Mouse (Mus musculus): ENCODE measurements around the gene Hsd17b10. TPM values are rescaled to one million over a fixed set of nuclear protein-coding genes. Genes with fewer than 3 reads are reported as not detected.

Hsd17b10 gene
- polyA plus RNA-seq (2021; fragmentation: Nextera tagmentation): 139 and 154 TPM in 2 replicates
- long read RNA-seq, experiment 1, transcript Hsd17b10-201 (6 exons, 962 nt): major isoform, 86 of 97 reads
- long read RNA-seq, experiment 1, transcript Hsd17b10-204 (5 exons, 1,001 nt): minor isoform, 5 of 97 reads
- long read RNA-seq, experiment 1, partial matches to known transcripts: 3 of 97 reads
- long read RNA-seq, experiment 1, other reads (novel, unspliced or antisense): 0 of 97 reads
- long read RNA-seq, experiment 2, transcript Hsd17b10-201 (6 exons, 962 nt): major isoform, 32 of 34 reads
- long read RNA-seq, experiment 2, partial matches to known transcripts: 1 of 34 reads
- long read RNA-seq, experiment 2, other reads (novel, unspliced or antisense): 0 of 34 reads

DNA sequence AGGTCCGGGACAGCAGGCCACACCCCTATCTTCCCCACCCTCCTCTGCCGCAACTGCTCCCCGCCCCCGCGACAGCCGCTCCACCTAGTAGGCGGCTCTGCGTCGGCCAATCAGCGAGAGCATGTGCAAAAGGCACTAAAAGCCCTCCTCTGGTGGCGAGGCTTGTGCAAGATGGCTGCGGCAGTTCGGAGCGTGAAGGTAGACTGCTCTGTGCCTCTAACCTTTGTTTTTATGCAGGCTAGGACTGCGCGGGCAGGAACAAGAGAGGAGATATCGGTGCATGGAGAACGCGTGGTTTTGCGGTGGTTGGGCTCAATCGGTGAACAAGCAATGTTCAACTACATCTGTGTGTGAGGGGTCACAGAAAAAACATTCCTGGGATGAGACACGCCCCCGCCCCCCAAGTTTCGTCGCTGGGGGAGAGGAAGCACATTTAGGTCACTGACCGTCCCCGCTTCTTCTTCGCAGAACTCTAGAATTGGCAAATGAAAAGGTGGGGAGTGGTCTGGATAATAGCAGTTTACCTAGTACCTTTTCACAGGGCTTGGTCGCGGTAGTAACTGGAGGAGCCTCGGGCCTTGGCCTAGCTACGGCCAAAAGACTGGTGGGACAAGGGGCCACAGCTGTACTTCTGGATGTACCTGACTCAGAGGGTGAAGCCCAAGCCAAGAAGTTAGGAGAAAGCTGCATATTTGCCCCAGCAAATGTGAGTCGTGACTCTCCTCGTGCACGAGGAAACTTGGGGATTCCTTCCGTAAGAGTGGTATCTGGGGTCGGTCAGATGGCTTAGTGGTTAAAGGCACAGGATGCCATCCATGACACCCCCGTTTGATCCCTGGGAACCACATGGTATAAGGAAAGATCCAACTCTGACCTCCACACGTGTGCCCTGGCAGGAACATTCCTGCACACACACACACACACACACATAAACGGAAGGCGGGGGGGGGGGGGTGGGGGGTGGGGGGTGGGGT, at the start of gene Hsd17b10:
Gene Hsd17b10 (plus strand): TSS at position 109 of the 974 bp plus-strand sequence.

DNA sequence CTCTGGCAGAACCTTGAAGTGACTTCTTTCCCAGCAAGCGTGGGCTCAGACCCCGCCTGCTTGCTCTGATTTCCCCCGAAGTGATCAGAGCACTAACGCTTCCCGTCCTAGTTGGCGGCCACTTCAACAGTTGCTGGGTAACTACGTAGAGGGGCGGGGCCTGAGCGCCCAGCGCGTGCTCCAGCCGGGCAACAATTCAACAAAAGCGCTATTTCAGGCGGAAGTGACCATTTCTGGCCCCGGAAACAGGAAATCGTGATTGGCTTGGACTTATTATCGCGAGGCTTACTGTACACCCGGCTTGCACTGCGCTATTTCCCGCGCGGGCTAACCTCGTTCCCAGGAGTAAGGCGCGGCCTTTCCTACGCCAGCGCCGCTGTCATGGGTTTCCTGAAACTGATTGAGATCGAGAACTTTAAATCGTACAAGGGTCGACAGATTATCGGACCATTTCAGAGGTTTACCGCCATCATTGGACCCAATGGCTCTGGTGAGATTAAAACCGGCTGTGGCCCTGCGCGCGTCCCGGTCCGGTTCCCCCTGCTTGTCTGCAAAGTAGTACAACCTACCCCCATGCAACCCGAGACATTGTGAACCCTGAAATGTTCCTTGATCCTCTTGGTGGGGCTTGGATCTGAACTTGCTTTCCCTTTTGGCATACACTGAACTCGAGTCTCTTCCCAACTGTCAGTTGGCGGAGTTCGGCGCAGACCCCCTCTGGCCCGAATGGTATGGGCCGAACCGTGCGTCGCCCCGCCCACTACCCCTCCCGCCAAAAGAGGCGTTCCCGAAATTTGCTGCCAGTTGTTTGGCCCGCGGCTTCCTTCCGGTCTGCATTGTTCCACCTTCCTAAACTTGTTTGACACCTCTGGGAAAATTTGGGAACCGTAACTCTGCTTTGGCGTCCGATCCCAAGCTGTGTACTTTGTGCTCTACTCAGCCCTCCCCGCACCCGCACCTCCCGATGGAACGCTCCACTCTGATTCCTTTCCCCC, 14.8 kb downstream of the Hsd17b10 start, which contains the start of the genes Ribc1 and Smc1a:
Gene Ribc1 (minus strand): TSS at position 145 of the 995 bp plus-strand sequence.
Gene Smc1a (plus strand): TSS at position 278 of the 995 bp plus-strand sequence.

Other genes starting within 250 kb of the Hsd17b10 start
- 16.8 and 25.0 TPM in 2 replicates for gene Huwe1, start 201.0 kb upstream of the Hsd17b10 start, polyA plus RNA-seq (2021; fragmentation: Nextera tagmentation)
- 1.2 and 1.3 TPM in 2 replicates for gene Ribc1, start 14.4 kb downstream of the Hsd17b10 start, polyA plus RNA-seq (2021; fragmentation: Nextera tagmentation)
- gene Smc1a, start 14.6 kb downstream of the Hsd17b10 start, polyA plus RNA-seq (2021; fragmentation: Nextera tagmentation): 21.7 and 23.1 TPM in 2 replicates
- gene Iqsec2, start 142.4 kb downstream of the Hsd17b10 start, polyA plus RNA-seq (2021; fragmentation: Nextera tagmentation): 9.8 and 10.0 TPM in 2 replicates
- 12.8 and 13.4 TPM in 2 replicates for gene Kdm5c, start 231.2 kb downstream of the Hsd17b10 start, polyA plus RNA-seq (2021; fragmentation: Nextera tagmentation)